Mouse (Mus musculus): Measurements from ENCODE around the gene Gfod1. TPM values are rescaled to one million over a fixed set of nuclear protein-coding genes. Genes with fewer than 3 reads are reported as not detected.

The Gfod1 gene
- total RNA-seq, 2 experiments from 2014 or later = 4.9 to 10.8 TPM

GRCm38 (mm10) chr13:43266333-43266732 lies 37.6 kb downstream of the Gfod1 start:
- peak; percentile 69 for ATAC-seq (ENCODE audit: poor library complexity, severe bottlenecking)

GRCm38 (mm10) chr13:43265116-43265515 lies 38.9 kb downstream of the Gfod1 start:
- no peak for ATAC-seq (ENCODE audit: poor library complexity, severe bottlenecking)

GRCm38 (mm10) chr13:43263646-43264045 lies 40.3 kb downstream of the Gfod1 start:
- ATAC-seq (ENCODE audit: poor library complexity, severe bottlenecking) = no peak

DNA sequence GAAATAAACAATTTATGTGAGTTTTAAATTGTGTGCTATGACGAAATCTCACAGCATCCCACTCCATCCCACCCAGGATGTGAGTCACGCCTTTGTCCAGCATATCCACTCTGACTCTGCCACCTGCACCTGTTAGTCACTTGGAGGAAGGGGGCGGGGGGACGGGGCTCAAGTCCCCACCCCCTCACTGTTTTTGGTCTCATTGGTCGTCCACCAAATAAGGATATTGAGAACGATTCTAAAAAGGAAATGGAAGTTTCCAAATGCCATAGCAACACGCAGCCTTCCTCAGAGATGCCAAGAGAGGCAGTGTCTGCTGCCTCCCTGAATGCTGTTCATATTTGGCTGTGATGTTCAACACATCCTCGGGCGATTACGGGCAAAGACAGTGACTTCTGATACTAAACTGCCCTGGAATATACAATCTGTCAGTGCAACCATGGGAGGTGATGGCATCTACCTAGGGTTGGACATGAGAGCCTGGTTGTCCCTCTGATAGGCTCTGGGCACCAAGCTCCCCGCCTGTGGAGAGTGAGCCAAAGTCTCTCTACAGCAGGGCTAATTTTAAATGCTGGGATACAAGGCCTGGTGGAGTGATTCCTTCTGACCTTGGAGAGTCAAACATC lies 41.7 kb downstream of the Gfod1 start:
- ATAC-seq (ENCODE audit: poor library complexity, severe bottlenecking) = no peak

- peak; percentile 88 for ATAC-seq (ENCODE audit: poor library complexity, severe bottlenecking)
Observed at GRCm38 (mm10) chr13:43261287-43261686, 42.7 kb downstream of the Gfod1 start.

DNA sequence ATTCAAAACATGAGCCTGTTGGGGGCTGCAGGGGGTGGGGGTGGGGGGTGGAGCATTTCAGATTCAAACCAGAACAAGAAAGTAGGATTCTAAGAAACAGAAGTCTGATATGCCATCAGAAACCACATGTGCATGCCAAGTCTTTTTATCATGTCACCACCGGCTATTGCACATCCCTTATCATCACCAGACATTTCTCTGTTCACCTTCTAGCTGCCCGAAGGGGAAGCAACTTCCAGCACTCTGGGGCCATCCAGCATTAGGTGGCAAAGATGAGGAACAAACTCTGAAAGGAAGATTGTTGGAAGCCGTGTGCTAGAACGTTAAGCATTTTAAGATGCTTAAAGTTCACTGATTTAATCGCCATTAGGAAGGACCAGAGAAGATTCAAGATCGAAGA lies 43.2 kb downstream of the Gfod1 start:
- ATAC-seq (ENCODE audit: poor library complexity, severe bottlenecking) = peak; percentile 70

DNA sequence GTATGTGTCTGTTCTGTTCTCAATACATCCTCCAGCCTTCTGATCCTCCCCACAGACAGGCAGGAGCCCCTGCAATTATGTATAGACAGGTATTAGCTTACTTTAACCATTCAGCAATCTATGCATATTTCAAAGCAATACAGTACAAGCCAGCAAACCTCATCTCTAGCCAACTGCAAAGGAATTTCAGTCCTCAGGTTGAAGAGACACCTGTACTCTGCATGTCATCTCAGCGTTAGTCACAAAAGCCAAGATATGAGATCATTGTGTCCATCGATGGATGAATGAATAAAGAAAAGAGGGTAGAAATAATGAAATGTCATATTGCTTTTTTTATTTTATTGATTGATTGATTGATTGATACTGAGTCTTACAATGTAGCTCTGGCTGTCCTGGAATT lies 47.5 kb downstream of the Gfod1 start:
- ATAC-seq (ENCODE audit: poor library complexity, severe bottlenecking) = no peak

GRCm38 (mm10) chr13:43253526-43253925 lies 50.4 kb downstream of the Gfod1 start:
- ATAC-seq (ENCODE audit: poor library complexity, severe bottlenecking) = no peak

- no peak for ATAC-seq (ENCODE audit: poor library complexity, severe bottlenecking)
Observed at GRCm38 (mm10) chr13:43252105-43252790, 51.7 kb downstream of the Gfod1 start.

- ATAC-seq (ENCODE audit: poor library complexity, severe bottlenecking) = no peak
Observed at GRCm38 (mm10) chr13:43251391-43251790, 52.6 kb downstream of the Gfod1 start.

GRCm38 (mm10) chr13:43250653-43251052 lies 53.3 kb downstream of the Gfod1 start:
- peak; percentile 93 for ATAC-seq (ENCODE audit: poor library complexity, severe bottlenecking)

DNA sequence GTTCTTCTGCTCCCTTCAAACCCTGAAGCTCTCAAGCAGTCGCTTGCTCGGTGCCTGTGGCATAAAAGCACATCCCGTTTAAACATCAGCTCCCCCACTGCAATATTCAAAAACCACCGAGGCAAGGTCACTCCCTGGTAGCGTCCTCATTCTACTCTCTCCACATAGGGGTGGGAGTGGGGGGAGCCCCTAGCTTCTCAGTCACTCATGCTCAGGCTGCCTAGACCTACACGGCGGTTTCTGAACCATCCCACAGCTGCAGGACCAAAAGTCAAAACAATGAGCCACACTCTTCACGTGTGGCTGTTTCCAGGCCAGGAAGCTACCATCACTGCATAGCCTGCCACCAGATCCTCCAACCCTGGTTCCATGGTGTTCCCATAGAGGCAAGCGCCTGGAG lies 53.9 kb downstream of the Gfod1 start:
- no peak for ATAC-seq (ENCODE audit: poor library complexity, severe bottlenecking)

DNA sequence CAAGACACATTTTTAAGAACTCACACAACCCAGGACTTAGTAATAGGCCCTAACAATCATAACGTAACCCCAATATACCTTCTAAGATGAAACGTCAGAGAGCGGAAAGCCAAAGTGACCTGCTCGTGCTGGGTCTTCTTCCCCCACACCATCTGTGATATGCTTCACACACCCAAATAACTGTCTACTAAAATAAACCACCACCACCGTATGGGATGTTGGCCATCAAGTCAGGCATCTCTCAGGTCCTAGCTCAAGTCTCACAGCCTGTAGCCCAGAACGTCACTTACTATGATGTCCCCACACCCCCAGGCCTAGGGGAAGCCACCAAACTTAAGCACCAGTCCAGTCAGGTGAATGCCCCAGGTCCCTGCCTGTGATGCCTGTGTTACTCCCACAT lies 55.6 kb downstream of the Gfod1 start:
- ATAC-seq (ENCODE audit: poor library complexity, severe bottlenecking) = no peak

DNA sequence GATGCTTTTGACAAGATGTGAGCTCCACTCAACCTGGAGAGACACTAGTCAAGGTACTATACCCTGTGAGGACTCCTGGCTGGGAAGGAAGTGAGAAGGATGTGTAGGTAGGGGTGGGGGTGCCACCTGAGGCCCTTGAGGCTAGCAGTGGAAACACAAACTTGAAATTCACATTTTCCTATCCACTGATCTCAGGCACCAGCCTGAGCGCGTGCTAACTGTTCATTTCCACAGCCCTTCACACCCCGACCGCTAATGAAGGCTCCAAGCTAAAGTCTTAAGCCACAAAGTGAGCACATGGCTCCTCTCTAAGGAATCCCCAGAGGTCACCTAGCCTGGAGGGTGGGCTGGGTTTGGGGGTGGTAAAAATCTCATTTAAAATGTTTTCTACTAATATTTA lies 57.1 kb downstream of the Gfod1 start:
- no peak for ATAC-seq (ENCODE audit: poor library complexity, severe bottlenecking)

DNA sequence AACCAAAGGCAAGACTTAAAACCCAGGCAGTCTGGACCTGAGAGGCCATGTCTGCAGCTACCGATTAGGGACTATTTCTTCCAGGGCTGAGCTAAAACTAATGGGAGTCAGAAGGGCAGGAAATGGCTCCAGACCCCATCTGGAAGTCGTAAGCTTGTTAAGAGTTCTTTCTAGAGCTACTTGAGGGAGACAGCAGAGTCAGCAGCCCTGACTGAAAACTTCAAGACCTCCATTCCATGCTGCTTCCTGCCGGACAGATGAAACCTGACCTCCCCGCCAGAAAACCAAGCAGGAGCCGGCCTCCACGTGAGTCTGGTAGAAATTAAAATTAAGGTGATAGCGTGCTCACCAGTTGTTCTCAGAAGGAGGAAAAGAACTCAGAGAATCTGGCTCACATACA lies 60.2 kb downstream of the Gfod1 start:
- ATAC-seq (ENCODE audit: poor library complexity, severe bottlenecking) = no peak

DNA sequence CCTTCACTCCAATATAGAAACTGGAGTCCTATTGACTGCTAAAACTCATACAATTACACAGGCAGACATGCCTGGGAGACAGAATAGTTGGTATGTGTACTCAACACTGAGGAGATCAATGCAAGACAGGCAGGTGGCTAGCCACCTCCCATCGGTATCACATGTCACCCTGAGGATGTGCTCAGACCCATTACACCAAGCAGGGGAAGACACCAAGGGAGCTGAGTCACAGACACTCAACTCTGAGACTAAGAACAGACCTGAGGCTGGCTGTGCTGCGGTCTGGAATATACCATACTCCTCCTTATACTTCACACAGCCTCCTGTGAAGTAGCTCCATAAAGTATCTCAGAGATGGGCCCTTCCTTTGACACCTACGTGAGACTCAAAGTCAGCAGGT lies 60.7 kb downstream of the Gfod1 start:
- ATAC-seq (ENCODE audit: poor library complexity, severe bottlenecking) = peak; percentile 79

DNA sequence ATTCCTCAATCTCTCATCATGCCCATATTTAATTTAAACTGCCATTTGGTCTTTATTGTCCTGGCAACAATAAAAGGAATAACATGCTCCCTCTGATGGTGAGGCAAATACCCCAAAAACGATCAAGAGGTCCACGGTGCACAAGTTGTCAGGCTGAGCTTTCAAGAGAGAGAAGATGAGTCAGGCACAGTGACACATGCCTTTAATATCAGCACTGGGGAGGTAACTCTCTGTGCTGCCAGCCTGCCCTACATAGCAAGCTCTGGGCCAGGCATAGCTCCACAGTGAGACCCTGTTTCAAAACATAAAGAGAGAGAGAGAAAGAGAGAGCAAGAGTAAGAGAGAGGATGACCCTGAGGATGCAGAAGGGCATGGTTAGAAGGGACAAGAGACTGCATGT lies 62.2 kb downstream of the Gfod1 start:
- ATAC-seq (ENCODE audit: poor library complexity, severe bottlenecking) = no peak

DNA sequence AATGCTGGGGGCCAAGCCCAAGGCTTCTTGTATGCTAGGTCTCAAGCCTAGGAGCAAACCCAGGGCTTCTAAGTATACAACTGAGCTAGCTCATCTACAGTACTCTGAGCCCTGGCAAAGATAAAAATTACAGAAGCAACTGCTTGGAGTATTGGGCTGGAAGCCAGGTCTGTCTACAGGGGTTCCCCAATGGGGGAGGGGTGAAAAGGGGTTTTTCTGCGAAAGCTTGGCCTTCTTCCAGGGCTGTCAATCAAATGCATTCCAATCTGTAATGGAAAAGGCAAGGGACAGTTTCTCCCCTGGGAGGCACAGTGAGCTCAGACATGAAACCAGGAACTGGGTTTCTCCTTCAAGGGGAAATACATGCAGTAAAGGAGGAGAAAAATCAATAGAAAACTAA lies 62.9 kb downstream of the Gfod1 start:
- ATAC-seq (ENCODE audit: poor library complexity, severe bottlenecking) = no peak

GRCm38 (mm10) chr13:43239790-43240216 lies 64.2 kb downstream of the Gfod1 start:
- ATAC-seq (ENCODE audit: poor library complexity, severe bottlenecking) = peak; percentile 71

DNA sequence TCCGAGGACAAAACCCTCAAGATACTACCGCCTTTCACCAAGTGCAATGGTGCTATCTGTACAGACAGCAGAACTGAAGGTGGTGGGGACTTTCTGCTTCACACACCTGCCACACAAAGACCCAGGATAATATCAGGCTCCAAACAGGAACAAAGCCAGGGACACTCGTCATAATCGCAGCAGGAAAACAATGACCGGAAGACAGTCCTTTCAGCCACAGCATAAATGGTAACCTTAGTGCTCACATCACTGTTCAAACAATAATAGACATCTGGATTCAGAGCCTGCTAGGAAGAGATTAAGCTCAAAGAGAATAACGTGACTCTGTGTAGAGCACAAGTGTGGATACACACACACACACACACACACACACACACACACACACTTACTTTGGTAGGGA lies 67.3 kb downstream of the Gfod1 start:
- ATAC-seq (ENCODE audit: poor library complexity, severe bottlenecking) = no peak

- ATAC-seq (ENCODE audit: poor library complexity, severe bottlenecking) = no peak
Observed at GRCm38 (mm10) chr13:43235982-43236381, 68.0 kb downstream of the Gfod1 start.

GRCm38 (mm10) chr13:43235586-43235910 lies 68.4 kb downstream of the Gfod1 start:
- ATAC-seq (ENCODE audit: poor library complexity, severe bottlenecking) = no peak

Data from megakaryocyte, adult 5-6 weeks (primary cell).